ENCODE assay signal across 18 mouse cellular contexts in genomic region chr10:117292671-117293070, GRCm38 (mm10). TPM values are rescaled to one million over a fixed set of nuclear protein-coding genes. Genes with fewer than 3 reads are reported as not detected.
A peak's percentile ranks its signal among the peaks of the same experiment; 100 is the strongest.
DNase-seq lines count a peak whose midpoint lies in the region; ATAC-seq and TF ChIP-seq lines count a peak whose summit lies in the region.
"Had no signal": no experiment of that assay in that cellular context is flagged by ENCODE, and none has a peak within 500 bp of the region (broad histone marks: within the 10 kb centered on the region; RNA-seq: fewer than 3 reads in every experiment).

Gene Lyz1, minus strand, starts transcription at chr10:117292868.

- no peak within 1 kb of the TSS for H3K4me2 ChIP-seq in heart, embryonic 12.5 days
- H3K4me2 ChIP-seq: liver, embryonic 11.5 days; midbrain, embryonic 12.5 days had no signal

- no peak for DNase-seq in heart, adult 8-10 months (ENCODE audit: low spot score)
- peak; percentile 11 for DNase-seq in adrenal gland, postnatal 10 days
- DNase-seq in lung, postnatal 14 days = peak; percentile 37
- DNase-seq in B cell, adult 2 months = no peak
- DNase-seq in layer of hippocampus, adult 18-20 months (ENCODE audit: low spot score in 2 of 2) = no peak
- DNase-seq: cerebellum, adult 11 months; cerebellum, postnatal 25 days; kidney, adult 9 months; layer of hippocampus, adult 9-11 months; left cerebral cortex, postnatal 4 days had no signal

- H3K4me3 ChIP-seq in heart, embryonic 12.5 days = no peak within 1 kb of the TSS
- H3K4me3 ChIP-seq in bone marrow macrophage, adult 2 months (ENCODE audit: insufficient read depth, low read length) = no peak within 1 kb of the TSS
- H3K4me3 ChIP-seq: midbrain, embryonic 12.5 days had no signal

- TF ChIP-seq CTCF in bone marrow macrophage, adult 2 months (IDR thresholded peaks at IDR 0.05; ENCODE audit: low read depth, low read length) = no peak

- H3K27ac ChIP-seq in heart, embryonic 12.5 days (ENCODE audit: poor library complexity, severe bottlenecking) = no peak within 1 kb of the TSS
- H3K27ac ChIP-seq in bone marrow macrophage, adult 2 months (ENCODE audit: insufficient read depth, low read depth, low read length) = 0 out of 2 replicates have a peak within 1 kb of the TSS, but pooled peaks have one; percentile 13
- H3K27ac ChIP-seq: midbrain, embryonic 12.5 days had no signal

- TF ChIP-seq POLR2A in bone marrow macrophage, adult 2 months (IDR thresholded peaks at IDR 0.05; ENCODE audit: borderline replicate concordance, low read depth, low read length) = no peak

- H3K27me3 ChIP-seq in heart, embryonic 12.5 days (replicated peaks) = peaks cover 29% of the 10 kb centered on the region; the same call in 1 of the 2 replicates
- H3K27me3 ChIP-seq: midbrain, embryonic 12.5 days had no signal

- peaks cover 8% of the 10 kb centered on the region for H3K4me1 ChIP-seq in heart, embryonic 12.5 days (replicated peaks)
- H3K4me1 ChIP-seq in bone marrow macrophage, adult 2 months (ENCODE audit: control insufficient read depth, insufficient read depth, low read length) = peaks cover 57% of the 10 kb centered on the region
- H3K4me1 ChIP-seq: midbrain, embryonic 12.5 days had no signal

- H3K9ac ChIP-seq in heart, embryonic 12.5 days = no peak within 1 kb of the TSS
- H3K9ac ChIP-seq: midbrain, embryonic 12.5 days had no signal

- WGBS in heart, embryonic 12.5 days = 60% methylated on average over 5 of the region's 5 CpGs

- H3K9me3 ChIP-seq in heart, embryonic 12.5 days (replicated peaks) = no peaks in the 10 kb centered on the region
- H3K9me3 ChIP-seq: midbrain, embryonic 12.5 days had no signal

- ATAC-seq in heart, embryonic 12.5 days (ENCODE audit: insufficient number of reproducible peaks, low FRiP score) = no peak
- ATAC-seq: CD4-positive, CD25-positive, alpha-beta regulatory T cell, adult 4 months; forebrain, embryonic 14.5 days; hindbrain, embryonic 16.5 days had no signal

- no peaks in the 10 kb centered on the region for H3K36me3 ChIP-seq in heart, embryonic 12.5 days
- H3K36me3 ChIP-seq: midbrain, embryonic 12.5 days had no signal

RNA-seq across cellular contexts. Expression of gene Lyz1, which starts in this region (rescaled TPM):
- polyA plus RNA-seq in heart, embryonic 12.5 days (2016; fragmentation: Nextera tagmentation; extraction: Ambion mirVana) = 13.5 and 15.0 TPM in 2 replicates
- total RNA-seq in heart, adult 8-10 months (2022) = 10 to 100 TPM in 2 of 4 experiments, 1 to 10 TPM in 2; 8.1 to 25.8 (median 9.5) TPM
- total RNA-seq in adrenal gland, postnatal 10 days (2021) = 10 to 100 TPM; 12.3 to 13.9 TPM
- 90.7 and 94.4 TPM in 2 replicates for polyA plus RNA-seq in bone marrow macrophage, adult 2 months (2012; ENCODE audit: insufficient read depth, insufficient read length, missing spikeins)
- 1 to 10 TPM; 1.6 to 2.6 TPM for total RNA-seq in layer of hippocampus, adult 18-20 months (2021)
- total RNA-seq: MEL had no signal
- polyA plus RNA-seq: CD4-positive, CD25-positive, alpha-beta regulatory T cell, adult 4 months; forebrain, embryonic 14.5 days; hindbrain, embryonic 16.5 days; liver, embryonic 11.5 days; midbrain, embryonic 12.5 days had no signal

Comparison
In these comparisons a context has a peak if more than half of its experiments do, and no peak if none do; other contexts are left out.
1. DNase-seq: peak in adrenal gland, postnatal 10 days (single experiment) and lung, postnatal 14 days (single experiment); none in heart, adult 8-10 months (single experiment), B cell, adult 2 months (0 of 2) and layer of hippocampus, adult 18-20 months (0 of 2).